Mouse (Mus musculus) intestine, embryonic 14.5 days (tissue): ENCODE data around the gene Plpp6. TPM values are rescaled to one million over a fixed set of nuclear protein-coding genes. Genes with fewer than 3 reads are reported as not detected.
"Not testable (repeated sequence)": the region's sequence is repeated elsewhere in the genome, so short reads cannot be mapped to it uniquely, and the experiment has no call there.

Experiments
- ATAC-seq: fragments of 200-750 bp; cut with Nextera tagmentation; replicated peaks from 2 replicates; pipeline ENCODE4 v1.8.0; 2017; ENCODE audit warnings: low read depth, moderate number of reproducible peaks, moderate TSS enrichment, moderate library complexity; ENCODE audit not compliant: low FRiP score, low TSS enrichment
- DNase-seq: peaks from one replicate; pipeline ENCODE4 v3.0.0-alpha.2; 2018; ENCODE audit warnings: low spot score
- H3K27ac ChIP-seq: fragments of 300-500 bp; sonication (generic); 2 replicates; pipeline ENCODE4 v1.5.1; 2014; ENCODE audit warnings: low read depth, mild to moderate bottlenecking, control low read depth
- H3K27me3 ChIP-seq: fragments of 300-500 bp; sonication (generic); replicated peaks from 2 replicates; pipeline ENCODE4 v1.6.1; 2014; ENCODE audit warnings: low read length, control low read depth; ENCODE audit not compliant: control insufficient read depth, insufficient read depth
- H3K36me3 ChIP-seq: fragments of 300-500 bp; sonication (generic); 2 replicates; pipeline ENCODE4 v1.6.1; 2014; ENCODE audit warnings: low read length, control low read depth; ENCODE audit not compliant: control insufficient read depth, insufficient read depth
- H3K4me1 ChIP-seq: fragments of 300-500 bp; sonication (generic); replicated peaks from 2 replicates; pipeline ENCODE4 v1.6.1; 2014; ENCODE audit warnings: low read length, control low read depth, mixed read lengths; ENCODE audit not compliant: control insufficient read depth, insufficient read depth
- H3K4me2 ChIP-seq: fragments of 300-500 bp; sonication (generic); 2 replicates; pipeline ENCODE4 v1.6.1; 2014; ENCODE audit warnings: low read length
- H3K4me3 ChIP-seq: fragments of 300-500 bp; sonication (generic); 2 replicates; pipeline ENCODE4 v1.5.1; 2014; ENCODE audit warnings: low read depth, low read length, control low read depth, mixed read lengths
- H3K9ac ChIP-seq: fragments of 300-500 bp; sonication (generic); 2 replicates; pipeline ENCODE4 v1.6.1; 2014; ENCODE audit warnings: mild to moderate bottlenecking, low read length
- H3K9me3 ChIP-seq: fragments of 300-500 bp; sonication (generic); 2 replicates; pipeline ENCODE4 v1.6.1; 2016; ENCODE audit warnings: low read length, control low read depth; ENCODE audit not compliant: control insufficient read depth
- WGBS: fragments of 180-500 bp; shearing (Covaris S2); extraction: QIAGEN DNeasy Blood & Tissue Kit; methylation state at CpG from one replicate; pipeline ENCODE4 v1.1.7; 2014; 5-methylcytosine and 5-hydroxymethylcytosine counted together
- polyA plus RNA-seq: library from polyadenylated mRNA; unstranded; fragments of >200 nt; fragmentation: Nextera tagmentation; extraction: Ambion mirVana; gene quantifications from 2 replicates; pipeline ENCODE4 v1.2.1, GENCODE M21; 2014

Gene Plpp6
- polyA plus RNA-seq, 1 experiment from 2014 or later = 13.5 TPM

DNA sequence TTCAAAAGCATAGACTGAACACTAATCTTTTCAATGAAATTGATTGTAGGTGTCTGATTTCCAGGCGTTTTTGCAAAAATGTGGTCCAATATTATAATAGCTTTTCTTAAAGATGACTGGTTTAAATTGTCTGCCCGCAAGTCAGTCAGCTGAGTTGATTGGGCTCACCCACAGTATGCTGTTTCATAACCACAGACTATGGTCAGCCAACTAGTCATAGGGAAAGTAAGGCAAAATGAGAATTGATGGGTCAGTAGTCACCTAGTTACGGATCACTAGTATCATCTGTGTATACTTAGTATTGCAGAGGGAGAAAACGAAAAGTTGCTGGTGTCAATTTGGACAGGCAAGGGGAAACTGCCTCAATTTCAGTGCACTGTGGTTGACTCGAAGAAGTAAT is 27.6 kb downstream of the Plpp6 start:
- H3K4me2 ChIP-seq = peak overlapping the region; percentile 74
- H3K9ac ChIP-seq = peak overlapping the region; percentile 84
- H3K27ac ChIP-seq = no peak overlapping the region
- no peak for DNase-seq
- WGBS = 69% methylated on average over 5 of the region's 5 CpGs
- no peak for ATAC-seq
- peaks cover 26% of the 10 kb centered on the region for H3K36me3 ChIP-seq
- H3K4me1 ChIP-seq = peaks cover 5% of the 10 kb centered on the region; the same call in 1 of the 2 replicates
- no peaks in the 10 kb centered on the region for H3K9me3 ChIP-seq
- no peaks in the 10 kb centered on the region for H3K27me3 ChIP-seq
- H3K4me3 ChIP-seq = peak overlapping the region; percentile 88

DNA sequence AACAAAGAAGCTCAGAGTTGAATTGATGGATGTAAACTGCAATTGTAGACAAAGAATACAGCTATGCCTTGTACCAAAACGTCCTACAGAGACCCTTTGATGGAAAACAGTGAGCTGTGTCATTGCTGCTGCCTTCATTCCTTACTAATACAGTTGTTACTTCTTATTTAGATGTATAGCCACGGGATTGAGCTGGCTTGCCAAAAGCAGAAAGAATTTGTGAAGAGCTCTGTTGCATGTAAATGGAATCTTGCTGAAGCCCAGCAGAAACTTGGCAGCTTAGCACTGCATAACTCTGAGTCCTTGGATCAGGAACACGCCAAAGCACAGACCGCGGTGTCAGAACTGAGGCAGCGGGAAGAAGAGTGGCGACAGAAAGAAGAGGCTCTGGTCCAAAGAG is 31.1 kb downstream of the Plpp6 start:
- H3K27ac ChIP-seq = no peak overlapping the region
- 75% methylated on average over 7 of the region's 7 CpGs for WGBS
- no peak overlapping the region for H3K9ac ChIP-seq
- no peak overlapping the region for H3K4me3 ChIP-seq
- no peaks in the 10 kb centered on the region for H3K27me3 ChIP-seq
- H3K4me2 ChIP-seq = no peak overlapping the region
- peaks cover under 1% of the 10 kb centered on the region; the same call in 1 of the 2 replicates for H3K4me1 ChIP-seq
- peaks cover 49% of the 10 kb centered on the region for H3K36me3 ChIP-seq
- no peak for DNase-seq
- ATAC-seq = no peak
- no peaks in the 10 kb centered on the region for H3K9me3 ChIP-seq

DNA sequence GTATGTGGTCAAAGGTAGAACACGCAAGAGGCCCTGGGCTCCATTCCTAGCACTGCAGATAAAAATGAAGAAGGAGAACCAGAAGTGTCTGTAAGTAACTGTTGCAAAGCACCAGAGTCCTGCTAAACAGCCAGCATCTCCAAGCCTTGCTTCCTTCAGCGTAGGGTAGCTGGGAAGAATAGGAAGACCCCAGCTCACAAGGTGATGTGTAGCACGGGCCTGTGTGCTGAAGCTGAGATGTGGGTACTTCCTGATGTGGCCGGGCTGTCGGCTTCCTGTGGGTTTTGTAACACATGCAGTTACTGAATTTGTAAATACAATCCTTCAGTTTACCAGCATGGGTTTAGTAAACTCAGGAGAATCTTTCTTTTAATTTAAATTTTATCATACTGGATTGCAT is 31.6 kb downstream of the Plpp6 start:
- no peak overlapping the region for H3K27ac ChIP-seq
- no peak overlapping the region for H3K4me3 ChIP-seq
- H3K4me2 ChIP-seq = no peak overlapping the region
- no peak for ATAC-seq
- no peaks in the 10 kb centered on the region for H3K9me3 ChIP-seq
- no peak for DNase-seq
- WGBS = 92% methylated on average over 5 of the region's 5 CpGs
- H3K36me3 ChIP-seq = peaks cover 54% of the 10 kb centered on the region
- no peaks in the 10 kb centered on the region for H3K27me3 ChIP-seq
- no peaks in the 10 kb centered on the region; the same call in 1 of the 2 replicates for H3K4me1 ChIP-seq
- no peak overlapping the region for H3K9ac ChIP-seq

DNA sequence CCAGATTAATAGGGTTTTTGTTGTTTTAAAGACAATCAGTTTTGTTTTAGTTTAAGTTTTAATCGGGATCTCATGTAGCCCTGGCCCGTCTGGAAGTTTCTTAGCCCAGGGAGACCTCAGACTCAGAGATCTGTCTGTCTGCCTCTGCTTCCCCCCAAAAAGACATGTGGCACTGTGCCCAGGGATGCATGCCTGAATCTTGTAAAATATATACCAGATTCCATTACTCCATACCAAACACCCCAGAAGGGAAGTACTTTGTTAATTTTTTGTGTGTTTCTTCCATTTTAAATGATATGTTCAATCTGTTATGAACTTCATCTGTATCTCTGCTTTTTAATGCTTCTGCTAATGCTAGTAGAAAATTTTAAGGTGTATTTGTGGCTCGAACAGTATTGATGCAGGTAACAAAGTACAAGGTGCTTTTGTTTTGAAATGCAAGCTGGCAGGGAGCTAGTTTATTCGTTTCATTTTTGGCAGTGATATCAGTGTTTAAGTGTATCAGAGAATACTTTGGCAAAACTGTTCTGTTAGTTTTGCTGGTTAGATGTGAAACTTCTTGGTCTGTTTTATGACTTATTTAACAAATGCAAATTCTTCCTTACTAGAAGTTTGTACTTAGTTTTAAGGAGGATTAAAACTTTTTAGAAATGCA is 34.4 kb downstream of the Plpp6 start:
- 81% methylated on average over 4 of the region's 4 CpGs for WGBS
- Histone ChIP-seq H3K4me2 (no peak overlapping the region), H3K36me3 (peaks cover 76% of the 10 kb centered on the region), H3K4me1 (no peaks in the 10 kb centered on the region), H3K9me3 (no peaks in the 10 kb centered on the region), H3K4me3 (no peak overlapping the region), H3K27ac (no peak overlapping the region), H3K9ac (no peak overlapping the region), H3K27me3 (no peaks in the 10 kb centered on the region)
- ATAC-seq (no peak), DNase-seq (no peak)

DNA sequence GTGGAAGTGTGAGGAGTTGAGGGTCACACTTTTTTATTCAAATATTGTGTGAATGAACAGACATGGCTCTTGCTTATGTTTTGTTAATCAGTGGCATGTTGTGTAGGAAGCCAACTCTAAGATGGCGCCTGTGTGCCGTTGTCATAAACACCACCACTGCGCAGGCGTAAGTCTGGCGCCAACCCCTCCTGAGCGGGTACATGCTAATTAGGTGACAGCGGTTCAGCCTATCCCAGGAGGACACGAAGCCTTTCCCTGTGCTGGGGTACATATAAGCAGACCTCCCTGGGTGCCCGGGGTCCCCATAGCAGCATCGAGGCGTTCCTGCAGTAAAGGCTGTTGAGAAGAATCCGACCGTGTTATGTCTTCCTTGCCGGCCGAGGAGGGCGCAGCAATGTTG is 36.6 kb downstream of the Plpp6 start:
- not testable (repeated sequence) for H3K27ac ChIP-seq, H3K4me1 ChIP-seq, H3K27me3 ChIP-seq, H3K9ac ChIP-seq, H3K9me3 ChIP-seq, H3K4me2 ChIP-seq, DNase-seq, H3K4me3 ChIP-seq, ATAC-seq
- 98% methylated on average over 16 of the region's 16 CpGs for WGBS
- peaks cover 66% of the 10 kb centered on the region for H3K36me3 ChIP-seq

DNA sequence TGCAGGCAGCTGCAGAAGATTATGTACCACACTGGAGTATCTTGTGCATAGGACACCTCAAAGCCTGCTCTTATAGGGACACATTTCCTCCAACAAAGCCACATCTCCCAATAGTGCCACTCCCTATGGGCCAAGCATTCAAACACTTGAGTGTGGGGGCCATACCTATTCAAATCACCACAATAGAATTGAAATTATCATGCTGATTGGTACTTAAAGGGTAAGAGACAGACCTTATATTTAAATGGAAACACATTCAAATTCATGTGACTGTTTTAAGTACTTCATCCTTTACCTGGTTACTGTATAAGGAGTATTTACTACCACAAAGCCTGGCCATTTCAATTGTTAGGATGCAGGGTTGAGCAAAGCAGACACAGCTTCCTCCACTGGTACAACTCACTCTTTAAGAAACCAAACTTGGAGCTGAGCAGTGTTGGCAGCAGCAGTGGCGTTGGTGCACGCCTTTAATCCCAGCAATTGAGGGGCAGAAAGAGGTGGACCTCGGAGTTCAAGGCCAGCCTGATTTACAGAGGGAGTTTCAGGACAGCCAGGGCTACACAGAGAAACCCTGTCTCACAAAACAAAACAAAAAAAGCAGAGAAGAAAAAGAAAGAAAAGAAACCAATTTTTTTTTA is 44.4 kb downstream of the Plpp6 start:
- Histone ChIP-seq H3K4me1 (no peaks in the 10 kb centered on the region), H3K9ac (no peak overlapping the region), H3K36me3 (peaks cover 58% of the 10 kb centered on the region), H3K4me3 (no peak overlapping the region), H3K27ac (no peak overlapping the region), H3K4me2 (no peak overlapping the region), H3K9me3 (no peaks in the 10 kb centered on the region), H3K27me3 (no peaks in the 10 kb centered on the region)
- no peak for DNase-seq
- ATAC-seq = no peak
- WGBS = 83% methylated on average over 3 of the region's 3 CpGs

DNA sequence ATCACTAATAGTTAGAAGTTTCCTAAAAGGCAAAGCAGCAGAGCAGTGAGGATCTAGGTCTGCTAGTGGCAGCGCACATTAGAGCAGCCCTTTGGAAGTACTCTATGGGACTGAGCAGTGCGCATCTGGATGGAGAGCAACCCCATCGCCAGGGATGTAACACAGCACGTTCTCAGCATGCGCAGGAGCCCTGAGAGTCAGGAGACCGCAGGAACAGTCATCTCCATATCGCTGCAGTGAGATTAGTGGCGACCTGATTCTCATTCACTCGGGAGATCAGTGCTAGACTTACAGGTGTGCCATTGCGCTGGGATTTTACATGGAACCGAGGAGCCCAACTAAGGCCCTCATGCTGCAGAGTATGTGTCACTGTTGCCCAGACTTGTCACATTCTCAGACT is 45.3 kb downstream of the Plpp6 start:
- H3K36me3 ChIP-seq = peaks cover 65% of the 10 kb centered on the region
- no peak overlapping the region for H3K4me3 ChIP-seq
- no peak for ATAC-seq
- DNase-seq = no peak
- WGBS = 93% methylated on average over 11 of the region's 11 CpGs
- no peak overlapping the region for H3K27ac ChIP-seq
- no peaks in the 10 kb centered on the region for H3K27me3 ChIP-seq
- no peak overlapping the region for H3K9ac ChIP-seq
- H3K9me3 ChIP-seq = no peaks in the 10 kb centered on the region
- no peak overlapping the region for H3K4me2 ChIP-seq
- no peaks in the 10 kb centered on the region for H3K4me1 ChIP-seq

DNA sequence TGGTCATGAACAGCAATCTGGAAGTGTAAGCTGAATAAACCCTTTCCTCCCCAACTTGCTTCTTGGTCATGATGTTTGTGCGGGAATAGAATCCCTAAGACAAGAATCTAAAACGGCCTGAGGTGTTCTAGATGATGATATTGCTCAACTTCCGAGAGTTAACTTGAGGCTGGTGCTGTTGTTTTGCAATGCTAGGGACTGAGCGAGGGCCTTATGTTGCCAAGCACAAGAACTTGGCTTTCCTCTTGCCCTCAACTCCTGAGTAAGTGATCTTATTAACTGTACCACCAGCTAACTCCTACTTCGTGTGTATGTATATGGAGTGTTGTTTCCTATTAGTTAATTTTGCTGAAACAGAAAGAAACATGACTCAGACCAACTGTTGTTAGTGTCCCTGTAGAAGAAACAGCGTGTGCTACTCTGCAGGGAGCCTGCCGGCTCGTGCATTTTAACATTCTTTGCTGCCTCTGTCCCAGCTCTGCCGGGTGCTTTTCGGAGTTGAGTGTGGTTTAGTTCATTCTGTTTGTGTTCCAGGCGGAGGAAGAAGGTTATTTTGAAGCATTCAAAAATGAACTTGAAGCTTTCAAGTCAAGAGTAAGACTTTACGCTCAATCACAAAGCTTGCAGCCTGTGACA is 47.7 kb downstream of the Plpp6 start:
- no peak overlapping the region for H3K27ac ChIP-seq
- no peak overlapping the region for H3K4me3 ChIP-seq
- no peak for DNase-seq
- H3K4me1 ChIP-seq = no peaks in the 10 kb centered on the region
- peaks cover 70% of the 10 kb centered on the region for H3K36me3 ChIP-seq
- H3K4me2 ChIP-seq = no peak overlapping the region
- no peak for ATAC-seq
- H3K9me3 ChIP-seq = no peaks in the 10 kb centered on the region
- H3K9ac ChIP-seq = no peak overlapping the region
- WGBS = 87% methylated on average over 12 of the region's 12 CpGs
- no peaks in the 10 kb centered on the region for H3K27me3 ChIP-seq
